Mouse (Mus musculus) T-helper 17 cell (primary cell): ENCODE measurements around the gene B4gat1.
"Not testable (repeated sequence)": the region's sequence is repeated elsewhere in the genome, so short reads cannot be mapped to it uniquely, and the experiment has no call there.

Experiments used
- in situ Hi-C, 2 experiments: fragments of 300-600 bp; cut with MboI, MseI; formaldehyde crosslinking; loops; 1 replicate in 1 of 2; 2 replicates in 1 of 2; pipeline ENCODE4 v1.15.1; 2025; ENCODE audit warnings: high pct_unique_total_duplicates in 2 of 2

Gene B4gat1

GRCm38 (mm10) chr19:5038709-5039156 lies at the start of gene B4gat1, which contains the start of gene AC124502.3:
TSS of gene B4gat1 (plus strand) at chr19:5038826.
TSS of gene AC124502.3 (plus strand) at chr19:5038891.
- in situ Hi-C loops: no loop called here

GRCm38 (mm10) chr19:4989013-4989412 lies 49.6 kb upstream of the B4gat1 start:
- in situ Hi-C loops: no loop called here

GRCm38 (mm10) chr19:4989434-4990255 lies 49.0 kb upstream of the B4gat1 start:
- in situ Hi-C loops: no loop called here

GRCm38 (mm10) chr19:4990256-4990625 lies 48.4 kb upstream of the B4gat1 start, which contains the start of gene Npas4:
TSS of gene Npas4 (minus strand) at chr19:4990316.
- in situ Hi-C loops: no loop called here

GRCm38 (mm10) chr19:4990716-4991115 lies 47.9 kb upstream of the B4gat1 start:
- in situ Hi-C loops: no loop called here

GRCm38 (mm10) chr19:4992371-4992770 lies 46.3 kb upstream of the B4gat1 start:
- in situ Hi-C loops: no loop called here

- in situ Hi-C loops: no loop called here
Observed at GRCm38 (mm10) chr19:4992904-4993303, 45.7 kb upstream of the B4gat1 start.

GRCm38 (mm10) chr19:4994043-4994442 lies 44.6 kb upstream of the B4gat1 start:
- in situ Hi-C loops: no loop called here

GRCm38 (mm10) chr19:4999445-5000140 lies 39.0 kb upstream of the B4gat1 start:
- in situ Hi-C loops: no loop called here

- in situ Hi-C loops: no loop called here
Observed at GRCm38 (mm10) chr19:5001666-5002406, 36.8 kb upstream of the B4gat1 start.

- in situ Hi-C loops: not testable (repeated sequence)
Observed at GRCm38 (mm10) chr19:5003644-5004043, 35.0 kb upstream of the B4gat1 start.

- in situ Hi-C loops: no loop called here
Observed at GRCm38 (mm10) chr19:5004925-5005324, 33.7 kb upstream of the B4gat1 start.

- in situ Hi-C loops: loop anchor here in 1 of 2 experiments (5.0 kb wide), 1 partner anchor 36 kb away; no protein-coding TSS in a partner anchor
Observed at GRCm38 (mm10) chr19:5013138-5013537, 25.5 kb upstream of the B4gat1 start.

GRCm38 (mm10) chr19:5014961-5015398 lies 23.6 kb upstream of the B4gat1 start:
- in situ Hi-C loops: loop anchor here in 1 of 2 experiments (5.0 kb wide), 1 partner anchor 38 kb away; no protein-coding TSS in a partner anchor

GRCm38 (mm10) chr19:5016221-5016742 lies 22.3 kb upstream of the B4gat1 start:
- in situ Hi-C loops: no loop called here

GRCm38 (mm10) chr19:5016782-5017181 lies 21.8 kb upstream of the B4gat1 start:
- in situ Hi-C loops: no loop called here

- in situ Hi-C loops: no loop called here
Observed at GRCm38 (mm10) chr19:5017611-5018010, 21.0 kb upstream of the B4gat1 start.

- in situ Hi-C loops: no loop called here
Observed at GRCm38 (mm10) chr19:5018191-5018590, 20.4 kb upstream of the B4gat1 start.

- in situ Hi-C loops: loop anchor here in 1 of 2 experiments (10.0 kb wide), 1 partner anchor 1803 kb away; no protein-coding TSS in a partner anchor
Observed at GRCm38 (mm10) chr19:5021416-5021815, 17.2 kb upstream of the B4gat1 start.

- in situ Hi-C loops: loop anchor here in 1 of 2 experiments (10.0 kb wide), 1 partner anchor 1801 kb away; no protein-coding TSS in a partner anchor
Observed at GRCm38 (mm10) chr19:5023621-5024479, 14.8 kb upstream of the B4gat1 start, which contains the start of gene Slc29a2. TSS of gene Slc29a2 (plus strand) at chr19:5023860.
